Mouse (Mus musculus) limb, embryonic 15.5 days (tissue): ENCODE measurements around the gene Manbal. TPM values are rescaled to one million over a fixed set of nuclear protein-coding genes. Genes with fewer than 3 reads are reported as not detected.

Experiments used
- ATAC-seq: fragments of 200-750 bp; cut with Nextera tagmentation; 2 replicates; pipeline ENCODE4 v1.8.0; 2017; ENCODE audit warnings: low read depth, moderate TSS enrichment; ENCODE audit not compliant: insufficient number of reproducible peaks, low FRiP score, low TSS enrichment
- H3K27ac ChIP-seq: fragments of 300-500 bp; sonication (generic); 2 replicates; pipeline ENCODE4 v1.5.1; 2015; ENCODE audit warnings: moderate library complexity, mild to moderate bottlenecking, inconsistent platforms
- H3K27me3 ChIP-seq: fragments of 300-500 bp; sonication (generic); 2 replicates; pipeline ENCODE4 v1.6.1; 2015; ENCODE audit warnings: inconsistent platforms
- H3K36me3 ChIP-seq: fragments of 300-500 bp; sonication (generic); 2 replicates; pipeline ENCODE4 v1.6.1; 2015; ENCODE audit warnings: inconsistent platforms
- H3K4me1 ChIP-seq: fragments of 300-500 bp; sonication (generic); 2 replicates; pipeline ENCODE4 v1.6.1; 2015; ENCODE audit warnings: inconsistent platforms
- H3K4me2 ChIP-seq: fragments of 300-500 bp; sonication (generic); 2 replicates; pipeline ENCODE4 v1.6.1; 2015; ENCODE audit warnings: mild to moderate bottlenecking, inconsistent platforms
- H3K4me3 ChIP-seq: fragments of 300-500 bp; sonication (generic); 2 replicates; pipeline ENCODE4 v1.5.1; 2015; ENCODE audit warnings: mild to moderate bottlenecking, inconsistent platforms
- H3K9ac ChIP-seq: fragments of 300-500 bp; sonication (generic); 2 replicates; pipeline ENCODE4 v1.6.1; 2015; ENCODE audit warnings: inconsistent platforms
- H3K9me3 ChIP-seq: fragments of 300-500 bp; sonication (generic); 2 replicates; pipeline ENCODE4 v1.6.1; 2016; ENCODE audit warnings: inconsistent platforms
- WGBS: fragments of 180-500 bp; shearing (Covaris S2); methylation state at CpG from one replicate; pipeline ENCODE4 v1.1.7; 2015; 5-methylcytosine and 5-hydroxymethylcytosine counted together
- polyA plus RNA-seq: library from polyadenylated mRNA; unstranded; fragments of >200 nt; fragmentation: Nextera tagmentation; extraction: Ambion mirVana; gene quantifications from 2 replicates; pipeline ENCODE4 v1.2.1, GENCODE M21; 2015

Gene Manbal
- polyA plus RNA-seq, 1 experiment from 2014 or later, result 87.9 TPM

DNA sequence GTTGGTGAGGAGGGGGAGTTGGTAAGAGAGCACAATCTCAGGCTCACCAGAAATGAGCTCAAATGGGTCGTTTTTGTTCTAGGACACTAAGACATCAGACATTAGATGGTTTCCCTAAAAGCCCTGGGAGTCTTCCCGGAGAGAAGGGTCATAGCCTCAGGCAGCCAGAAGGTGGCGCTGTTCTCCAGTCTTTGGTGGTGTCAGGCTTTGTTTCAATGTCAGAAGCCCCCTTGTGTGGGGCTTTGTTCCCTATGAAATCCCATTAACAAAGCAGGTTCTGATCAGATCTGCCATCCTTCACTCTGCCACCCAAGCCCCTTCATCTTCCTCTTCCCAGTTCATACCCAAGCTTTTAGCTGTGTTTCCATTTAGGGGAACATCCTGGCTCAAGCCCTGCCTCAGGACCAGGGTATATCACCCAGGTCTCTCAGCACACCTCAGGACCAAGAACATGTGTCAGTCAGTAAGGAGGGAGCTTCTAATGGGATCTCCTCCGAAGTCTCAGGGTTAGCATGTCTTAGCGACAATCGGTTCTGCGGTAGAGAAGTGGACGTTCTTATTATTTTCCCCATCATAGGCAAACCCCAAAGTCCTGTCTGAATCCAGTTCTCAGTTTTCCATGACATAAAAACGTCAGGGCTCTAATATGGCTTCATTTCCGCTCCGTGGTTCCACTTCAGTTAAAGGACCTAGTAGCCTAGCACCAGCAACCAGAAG lies 25.7 kb upstream of the Manbal start:
- Histone ChIP-seq H3K4me1 (peaks cover 10% of the 10 kb centered on the region), H3K9me3 (no peaks in the 10 kb centered on the region), H3K27me3 (no peaks in the 10 kb centered on the region), H3K9ac (no peak overlapping the region), H3K27ac (no peak overlapping the region), H3K4me2 (no peak overlapping the region), H3K36me3 (no peaks in the 10 kb centered on the region), H3K4me3 (no peak overlapping the region)
- 43% methylated on average over 11 of the region's 11 CpGs for WGBS
- no peak for ATAC-seq

GRCm38 (mm10) chr2:157342328-157342926 lies 25.0 kb upstream of the Manbal start:
- no peaks in the 10 kb centered on the region for H3K36me3 ChIP-seq
- H3K9ac ChIP-seq, result no peak overlapping the region
- no peak for ATAC-seq
- peaks cover 13% of the 10 kb centered on the region for H3K4me1 ChIP-seq
- WGBS, result 55% methylated on average over 5 of the region's 5 CpGs
- no peak overlapping the region for H3K4me3 ChIP-seq
- no peaks in the 10 kb centered on the region for H3K27me3 ChIP-seq
- H3K27ac ChIP-seq, result no peak overlapping the region
- H3K9me3 ChIP-seq, result no peaks in the 10 kb centered on the region
- H3K4me2 ChIP-seq, result no peak overlapping the region

DNA sequence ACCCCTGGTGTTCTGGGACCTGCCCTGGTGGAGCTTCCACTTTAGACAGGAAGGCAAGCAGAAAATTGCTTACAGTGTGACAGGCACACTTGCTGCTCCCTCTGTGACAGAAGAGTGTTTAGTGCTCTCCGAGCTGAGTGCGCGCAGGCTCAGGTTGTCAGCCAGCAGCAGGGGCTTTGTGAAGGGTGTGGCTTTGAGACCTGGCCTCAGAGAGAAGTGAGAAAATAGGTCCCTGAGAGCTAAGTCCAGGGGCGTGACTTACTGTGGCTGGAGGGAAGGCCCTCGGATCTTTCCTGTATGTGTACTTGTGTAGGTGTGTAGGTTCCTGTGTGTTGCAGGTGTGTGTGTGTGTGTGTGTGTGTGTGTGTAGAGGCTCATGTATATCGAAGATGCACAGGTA lies 24.1 kb upstream of the Manbal start:
- Histone ChIP-seq H3K9ac (no peak overlapping the region), H3K27me3 (no peaks in the 10 kb centered on the region), H3K4me1 (peaks cover 20% of the 10 kb centered on the region), H3K4me2 (no peak overlapping the region), H3K9me3 (no peaks in the 10 kb centered on the region), H3K36me3 (no peaks in the 10 kb centered on the region), H3K4me3 (no peak overlapping the region), H3K27ac (no peak overlapping the region)
- ATAC-seq, result no peak
- WGBS, result 75% methylated on average over 6 of the region's 6 CpGs

DNA sequence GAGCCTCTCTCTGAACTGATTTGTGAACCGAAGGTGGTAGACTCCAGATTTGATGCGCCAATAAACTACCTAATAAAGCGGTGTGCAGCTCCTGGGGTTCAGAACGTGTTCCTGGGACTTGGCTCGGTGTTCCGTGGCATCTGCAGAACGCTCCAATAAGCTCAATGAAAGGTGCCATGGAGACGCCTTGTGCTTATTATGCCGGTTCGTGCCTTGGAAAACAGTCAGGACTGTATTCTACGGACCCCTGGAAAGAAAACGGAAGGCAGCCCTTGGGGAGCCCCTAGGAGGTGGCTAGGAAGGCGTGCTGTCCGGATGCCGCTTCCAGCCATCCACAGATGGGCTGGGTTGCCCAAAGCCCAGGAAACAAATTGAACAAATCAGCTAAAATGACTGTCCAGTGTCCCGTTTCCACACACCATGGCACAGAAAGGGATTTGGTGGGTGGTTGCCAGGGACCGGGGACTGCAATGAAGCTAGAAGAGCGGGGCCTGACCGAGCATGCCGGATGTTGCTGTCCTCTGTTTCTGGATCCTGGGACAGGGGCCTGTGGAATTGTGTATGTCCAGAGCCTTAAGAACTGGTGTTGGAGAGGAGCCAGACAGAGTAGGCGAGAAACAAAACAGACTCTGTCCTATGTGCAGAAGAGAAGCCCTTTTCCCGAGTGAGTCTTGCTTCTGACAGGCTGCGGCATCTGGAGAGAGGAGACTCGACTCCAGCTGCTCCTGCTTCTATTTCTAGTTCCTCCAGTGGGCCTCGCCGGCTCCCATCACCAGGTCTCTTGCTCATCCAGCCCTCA lies 19.8 kb upstream of the Manbal start, which contains the start of gene Ghrh:
TSS of gene Ghrh (minus strand) at position 146 of the 799 bp plus-strand sequence.
- no peaks in the 10 kb centered on the region for H3K27me3 ChIP-seq
- WGBS, result 51% methylated on average over 26 of the region's 26 CpGs
- H3K9me3 ChIP-seq, result no peaks in the 10 kb centered on the region
- peaks cover 10% of the 10 kb centered on the region for H3K4me1 ChIP-seq
- peak within 1 kb of the TSS; percentile 75 for H3K27ac ChIP-seq
- H3K4me2 ChIP-seq, result 0 out of 2 replicates have a peak within 1 kb of the TSS, but pooled peaks have one; percentile 10
- peak; percentile 55; the same call in 1 of the 2 replicates for ATAC-seq
- H3K4me3 ChIP-seq, result no peak within 1 kb of the TSS
- no peaks in the 10 kb centered on the region for H3K36me3 ChIP-seq
- 0 out of 2 replicates have a peak within 1 kb of the TSS, but pooled peaks have one; percentile 10 for H3K9ac ChIP-seq

DNA sequence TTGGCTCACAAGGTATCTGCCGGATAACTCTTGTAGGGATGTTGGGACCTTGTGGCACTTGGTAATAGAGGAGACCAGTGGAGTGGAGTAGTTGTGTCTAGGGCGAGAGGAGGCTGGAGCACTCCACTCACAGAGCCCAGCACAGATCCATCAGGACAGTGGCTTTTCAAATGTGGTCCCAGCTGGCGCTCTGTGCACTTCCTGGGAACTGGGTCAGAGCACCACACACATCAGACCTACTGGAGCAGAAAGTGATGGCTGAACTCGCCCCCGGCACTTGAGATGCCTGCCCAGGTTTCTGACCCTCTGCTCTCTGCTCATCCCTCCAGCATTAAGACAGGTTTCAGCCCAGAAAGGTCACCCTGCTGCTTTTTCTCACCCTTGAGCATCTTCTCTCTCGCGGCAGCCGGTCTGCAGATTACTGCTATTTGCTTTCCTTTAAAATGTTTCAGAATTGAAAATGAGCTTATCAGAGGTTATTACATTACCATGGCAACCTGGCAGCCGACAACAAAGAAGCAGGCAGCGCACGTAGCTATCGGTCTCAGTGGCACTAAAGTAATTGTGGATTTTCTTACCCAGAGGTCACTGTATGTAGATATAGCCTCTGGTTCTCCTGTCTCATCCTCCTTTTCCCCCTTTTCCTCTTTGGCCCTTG lies 18.1 kb upstream of the Manbal start:
- no peak for ATAC-seq
- Histone ChIP-seq H3K4me2 (no peak overlapping the region), H3K27ac (no peak overlapping the region), H3K27me3 (no peaks in the 10 kb centered on the region), H3K9ac (no peak overlapping the region), H3K4me1 (peaks cover 15% of the 10 kb centered on the region), H3K4me3 (no peak overlapping the region), H3K9me3 (no peaks in the 10 kb centered on the region), H3K36me3 (no peaks in the 10 kb centered on the region)
- WGBS, result 76% methylated on average over 12 of the region's 12 CpGs

GRCm38 (mm10) chr2:157353183-157353582 lies 14.2 kb upstream of the Manbal start:
- Histone ChIP-seq H3K9me3 (no peaks in the 10 kb centered on the region), H3K4me1 (peaks cover 8% of the 10 kb centered on the region; the same call in 1 of the 2 replicates), H3K36me3 (no peaks in the 10 kb centered on the region), H3K27me3 (no peaks in the 10 kb centered on the region), H3K27ac (no peak overlapping the region), H3K4me2 (no peak overlapping the region), H3K4me3 (no peak overlapping the region), H3K9ac (no peak overlapping the region)
- ATAC-seq, result no peak
- WGBS, result 76% methylated on average over 4 of the region's 4 CpGs

- peaks cover 8% of the 10 kb centered on the region; the same call in 1 of the 2 replicates for H3K4me1 ChIP-seq
- no peaks in the 10 kb centered on the region for H3K9me3 ChIP-seq
- H3K4me2 ChIP-seq, result no peak overlapping the region
- H3K4me3 ChIP-seq, result no peak overlapping the region
- H3K9ac ChIP-seq, result no peak overlapping the region
- WGBS, result 22% methylated on average over 3 of the region's 3 CpGs
- H3K36me3 ChIP-seq, result no peaks in the 10 kb centered on the region
- no peak overlapping the region for H3K27ac ChIP-seq
- ATAC-seq, result no peak
- no peaks in the 10 kb centered on the region for H3K27me3 ChIP-seq
These were observed 13.3 kb upstream of the Manbal start for GRCm38 (mm10) chr2:157354106-157354505.

- no peak overlapping the region for H3K4me2 ChIP-seq
- H3K9ac ChIP-seq, result no peak overlapping the region
- H3K27ac ChIP-seq, result no peak overlapping the region
- H3K9me3 ChIP-seq, result no peaks in the 10 kb centered on the region
- no peaks in the 10 kb centered on the region for H3K27me3 ChIP-seq
- no peaks in the 10 kb centered on the region for H3K36me3 ChIP-seq
- no peak for ATAC-seq
- WGBS, result 79% methylated on average over 5 of the region's 5 CpGs
- no peak overlapping the region for H3K4me3 ChIP-seq
- no peaks in the 10 kb centered on the region for H3K4me1 ChIP-seq
These were observed 7.4 kb upstream of the Manbal start for GRCm38 (mm10) chr2:157360028-157360427.

GRCm38 (mm10) chr2:157363031-157363430 lies 4.4 kb upstream of the Manbal start:
- ATAC-seq, result no peak
- Histone ChIP-seq H3K4me2 (no peak overlapping the region), H3K4me3 (no peak overlapping the region), H3K27ac (no peak overlapping the region), H3K4me1 (0 out of 2 replicates have a peak, but pooled peaks cover 6% of the 10 kb centered on the region), H3K27me3 (no peaks in the 10 kb centered on the region), H3K36me3 (no peaks in the 10 kb centered on the region), H3K9ac (no peak overlapping the region), H3K9me3 (no peaks in the 10 kb centered on the region)
- 78% methylated on average over 3 of the region's 3 CpGs for WGBS

DNA sequence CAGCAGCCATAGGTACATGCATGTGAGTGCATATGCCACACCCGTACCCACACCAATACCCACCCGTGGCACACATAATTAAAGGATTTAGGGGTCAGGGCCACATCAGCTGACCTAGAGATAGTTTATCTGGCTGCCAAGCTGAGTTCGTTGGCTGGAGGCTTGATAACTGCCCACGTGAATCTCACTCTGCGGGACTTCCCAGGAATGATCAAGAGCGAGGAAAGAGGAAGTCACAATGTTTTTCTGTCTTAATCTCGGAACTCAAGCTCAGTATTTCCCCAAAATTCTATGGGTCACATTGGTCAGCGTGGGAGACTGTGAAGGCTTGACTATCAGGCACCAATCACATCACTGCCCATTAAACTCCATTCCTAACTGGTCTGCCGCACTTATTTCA lies 632 bp upstream of the Manbal start:
- ATAC-seq, result no peak
- WGBS, result 84% methylated on average over 9 of the region's 9 CpGs
- H3K4me3 ChIP-seq, result peak overlapping the region; percentile 77
- 0 out of 2 replicates have a peak overlapping the region, but pooled peaks have one; percentile 88 for H3K27ac ChIP-seq
- H3K9ac ChIP-seq, result no peak overlapping the region
- no peaks in the 10 kb centered on the region for H3K9me3 ChIP-seq
- no peaks in the 10 kb centered on the region for H3K27me3 ChIP-seq
- peak overlapping the region; percentile 77 for H3K4me2 ChIP-seq
- H3K36me3 ChIP-seq, result no peaks in the 10 kb centered on the region
- H3K4me1 ChIP-seq, result peaks cover 13% of the 10 kb centered on the region; the same call in 1 of the 2 replicates

DNA sequence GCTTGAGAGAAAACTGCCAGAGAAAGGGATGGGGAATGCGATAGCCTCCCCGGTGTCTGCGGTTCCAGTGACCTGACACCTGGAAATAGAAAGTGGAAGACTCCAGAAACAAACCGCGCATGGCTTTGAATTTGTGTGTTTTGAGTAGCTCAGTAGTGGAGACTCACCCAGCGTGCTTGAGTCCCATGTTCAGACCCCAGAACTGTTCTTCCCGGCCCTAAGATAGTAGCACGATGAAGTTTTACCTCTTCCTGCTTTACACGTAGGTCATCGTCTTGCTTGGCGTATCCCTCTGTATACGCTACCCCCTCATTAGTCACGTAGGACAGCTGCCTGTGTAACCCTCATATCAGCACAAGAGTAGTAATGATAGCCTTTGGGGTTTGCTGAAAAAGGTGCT lies 597 bp downstream of the Manbal start:
- Histone ChIP-seq H3K9me3 (no peaks in the 10 kb centered on the region), H3K4me3 (peak overlapping the region; percentile 77), H3K4me2 (peak overlapping the region; percentile 77), H3K4me1 (peaks cover 13% of the 10 kb centered on the region; the same call in 1 of the 2 replicates), H3K27ac (peak overlapping the region; percentile 88), H3K27me3 (no peaks in the 10 kb centered on the region), H3K36me3 (no peaks in the 10 kb centered on the region), H3K9ac (peak overlapping the region; percentile 77)
- WGBS, result 2% methylated on average over 13 of the region's 13 CpGs
- ATAC-seq, result no peak
